In genomic region chr7:37471726-37472125, GRCm38 (mm10) we compare ENCODE assay signal across 18 mouse cellular contexts.
DNase-seq lines count a peak whose midpoint lies in the region; ATAC-seq and TF ChIP-seq lines count a peak whose summit lies in the region.
"Had no signal": no experiment of that assay in that cellular context is flagged by ENCODE, and none has a peak within 500 bp of the region (broad histone marks: within the 10 kb centered on the region; RNA-seq: fewer than 3 reads in every experiment).

No protein-coding gene starts in this region.

- no peaks in the 10 kb centered on the region for H3K27me3 ChIP-seq in liver, postnatal 0 days (ENCODE audit: insufficient read depth, low read length)
- no peaks in the 10 kb centered on the region; the same call in 1 of the 2 replicates for H3K27me3 ChIP-seq in liver, embryonic 12.5 days (replicated peaks)
- H3K27me3 ChIP-seq: embryonic facial prominence, embryonic 15.5 days; forebrain, embryonic 13.5 days; hindbrain, embryonic 12.5 days had no signal

- H3K9ac ChIP-seq in liver, postnatal 0 days (replicated peaks): no peak overlapping the region
- H3K9ac ChIP-seq in liver, embryonic 12.5 days: no peak overlapping the region
- peak overlapping the region; percentile 26; the same call in 1 of the 2 replicates for H3K9ac ChIP-seq in ES-E14 (ENCODE audit: insufficient read depth, low read depth, low read length, poor library complexity, severe bottlenecking)
- H3K9ac ChIP-seq: embryonic facial prominence, embryonic 15.5 days; forebrain, embryonic 13.5 days; hindbrain, embryonic 12.5 days had no signal

- ATAC-seq in liver, postnatal 0 days: no peak
- no peak for ATAC-seq in liver, embryonic 12.5 days
- ATAC-seq: forebrain, embryonic 13.5 days; intestine, embryonic 16.5 days had no signal

- no peak for TF ChIP-seq EP300 in liver, postnatal 0 days (IDR thresholded peaks at IDR 0.05; ENCODE audit: low read depth)

- no peaks in the 10 kb centered on the region for H3K36me3 ChIP-seq in liver, postnatal 0 days (replicated peaks; ENCODE audit: insufficient read depth, low read length)
- H3K36me3 ChIP-seq in liver, embryonic 12.5 days: no peaks in the 10 kb centered on the region
- H3K36me3 ChIP-seq in ES-E14 (ENCODE audit: control insufficient read depth, insufficient read depth, low read length, poor library complexity, severe bottlenecking): no peaks in the 10 kb centered on the region
- H3K36me3 ChIP-seq: embryonic facial prominence, embryonic 15.5 days; G1E; hindbrain, embryonic 12.5 days had no signal

- peak; percentile 30 for DNase-seq in embryo, embryonic 10 days (ENCODE audit: low spot score)
- no peak for DNase-seq in embryo, embryonic 10.5 days (ENCODE audit: low spot score)
- no peak for DNase-seq in liver, postnatal 0 days
- DNase-seq in ES-E14 (ENCODE audit: low read depth, low spot score): no peak
- peak; percentile 24 for DNase-seq in thymus, postnatal 25 days
- DNase-seq in adrenal gland, adult 2 months: no peak
- DNase-seq: adrenal gland, postnatal 10 days; cerebellum, adult 9-11 months; heart, adult 18-20 months; kidney, postnatal 36 days; midbrain, embryonic 14.5 days; right cerebral cortex, postnatal 25 days had no signal

- H3K4me1 ChIP-seq in liver, postnatal 0 days (ENCODE audit: insufficient read depth): peaks cover 2% of the 10 kb centered on the region; the same call in 1 of the 2 replicates
- no peaks in the 10 kb centered on the region for H3K4me1 ChIP-seq in liver, embryonic 12.5 days
- peaks cover 27 to 52% of the 10 kb centered on the region in 2 experiments for H3K4me1 ChIP-seq in ES-E14 (ENCODE audit: control insufficient read depth in 2 of 2, insufficient read depth in 2 of 2, low read length in 2 of 2, poor library complexity in 1 of 2)
- H3K4me1 ChIP-seq: embryonic facial prominence, embryonic 15.5 days had no signal

- WGBS in liver, postnatal 0 days (ENCODE audit: insufficient replicate concordance): 50% methylated on average over 8 of the region's 8 CpGs
- 36% methylated on average over 8 of the region's 8 CpGs for WGBS in liver, embryonic 12.5 days (ENCODE audit: insufficient replicate concordance)

- TF ChIP-seq CTCF in liver, postnatal 0 days (IDR thresholded peaks at IDR 0.05; ENCODE audit: low read depth): peak; percentile 13; the same call in 1 of the 2 replicates

- no peak overlapping the region for H3K4me2 ChIP-seq in liver, postnatal 0 days (ENCODE audit: low read depth, low read length)
- no peak overlapping the region for H3K4me2 ChIP-seq in liver, embryonic 12.5 days
- H3K4me2 ChIP-seq: embryonic facial prominence, embryonic 15.5 days; forebrain, embryonic 13.5 days; hindbrain, embryonic 12.5 days had no signal

- H3K9me3 ChIP-seq in liver, postnatal 0 days (ENCODE audit: low read length): no peaks in the 10 kb centered on the region
- no peaks in the 10 kb centered on the region for H3K9me3 ChIP-seq in liver, embryonic 12.5 days (replicated peaks)
- no peaks in the 10 kb centered on the region for H3K9me3 ChIP-seq in ES-E14 (ENCODE audit: control insufficient read depth, insufficient read depth, low read depth, low read length)
- H3K9me3 ChIP-seq: embryonic facial prominence, embryonic 15.5 days; forebrain, embryonic 13.5 days; hindbrain, embryonic 12.5 days had no signal

- in situ Hi-C loops in ES-E14 (cut with MboI; ENCODE audit: low sequenced_read_pairs in 2 of 2, unreplicated experiment in 2 of 2): no loop called here

- H3K27ac ChIP-seq in liver, postnatal 0 days (ENCODE audit: low read depth): no peak overlapping the region
- no peak overlapping the region for H3K27ac ChIP-seq in liver, embryonic 12.5 days
- no peak overlapping the region for H3K27ac ChIP-seq in ES-E14 (ENCODE audit: insufficient read depth, low read depth, low read length, poor library complexity, severe bottlenecking)
- H3K27ac ChIP-seq: embryonic facial prominence, embryonic 15.5 days; forebrain, embryonic 13.5 days; hindbrain, embryonic 12.5 days had no signal

- H3K4me3 ChIP-seq in liver, postnatal 0 days (ENCODE audit: low read depth, low read length): no peak overlapping the region
- H3K4me3 ChIP-seq in liver, embryonic 12.5 days: no peak overlapping the region
- H3K4me3 ChIP-seq in ES-E14 (ENCODE audit: insufficient read depth in 1 of 2, low read depth in 1 of 2, low read length in 2 of 2, poor library complexity in 1 of 2, severe bottlenecking in 1 of 2): no peak overlapping the region
- H3K4me3 ChIP-seq: embryonic facial prominence, embryonic 15.5 days; forebrain, embryonic 13.5 days; hindbrain, embryonic 12.5 days had no signal

TF ChIP-seq in ES-E14, 5 proteins besides CTCF, POLR2A, EP300 and RAD21:
- TF ChIP-seq CHD2 (IDR thresholded peaks at IDR 0.05; ENCODE audit: low read depth, low read length): no peak
- no peak for TF ChIP-seq HCFC1 (IDR thresholded peaks at IDR 0.05; ENCODE audit: borderline replicate concordance, insufficient read depth, low read length)
- peak; percentile 97 for TF ChIP-seq ZNF384 (IDR thresholded peaks at IDR 0.05; ENCODE audit: low read depth, low read length)
- no peak for TF ChIP-seq ZC3H11A (IDR thresholded peaks at IDR 0.05; ENCODE audit: borderline replicate concordance, low read depth, low read length)
- TF ChIP-seq MAFK (IDR thresholded peaks at IDR 0.05; ENCODE audit: insufficient read depth, low read depth, low read length): 0 out of 2 replicates have a peak, but pooled peaks have one; percentile 29

Comparison
In these comparisons a context has a peak if more than half of its experiments do, and no peak if none do; other contexts are left out.
1. DNase-seq: peak in embryo, embryonic 10 days (single experiment) and thymus, postnatal 25 days (single experiment); none in embryo, embryonic 10.5 days (single experiment), liver, postnatal 0 days (single experiment), ES-E14 (single experiment) and adrenal gland, adult 2 months (single experiment).